Mouse (Mus musculus): ENCODE measurements around the gene Spata21. TPM values are rescaled to one million over a fixed set of nuclear protein-coding genes. Genes with fewer than 3 reads are reported as not detected.

Gene Spata21
- polyA plus RNA-seq, 1 experiment from 2014 or later, result not detected

DNA sequence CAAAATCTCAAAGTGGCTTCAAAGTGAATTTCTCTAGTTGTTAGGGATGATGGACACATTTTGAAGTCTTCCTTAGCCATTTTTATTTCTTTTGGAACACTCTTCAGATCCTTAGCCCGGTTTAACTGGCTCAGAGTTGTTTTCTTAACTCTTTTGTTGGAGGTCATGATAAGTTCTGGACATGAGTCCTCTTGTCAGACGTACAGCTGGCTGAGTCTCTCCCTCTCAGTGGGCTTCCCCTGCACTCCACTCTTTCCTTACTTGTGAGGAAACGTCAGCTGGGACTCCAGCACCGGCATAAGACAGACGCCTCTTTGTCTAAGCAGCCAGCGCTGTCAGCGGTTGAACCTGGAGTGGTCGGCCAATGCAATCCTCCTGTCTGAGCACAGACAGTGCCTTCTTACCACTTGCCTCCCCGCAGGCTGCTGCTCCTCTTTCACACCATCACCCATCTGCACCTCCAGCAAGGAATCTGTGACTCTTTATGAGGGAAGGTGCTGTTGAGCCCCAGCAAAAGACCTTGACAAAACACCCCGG lies 20.1 kb downstream of the Spata21 start:
- 43% methylated on average over 10 of the region's 10 CpGs for WGBS
- peaks cover 35% of the 10 kb centered on the region for H3K36me3 ChIP-seq
- no peak for ATAC-seq (ENCODE audit: low FRiP score)
- peak overlapping the region; percentile 23; the same call in 1 of the 2 replicates for H3K27ac ChIP-seq
- no peak overlapping the region for H3K4me3 ChIP-seq
- H3K4me1 ChIP-seq, result no peaks in the 10 kb centered on the region
- H3K27me3 ChIP-seq, result no peaks in the 10 kb centered on the region
- no peak overlapping the region for H3K9ac ChIP-seq
- H3K9me3 ChIP-seq (replicated peaks), result peaks cover 7% of the 10 kb centered on the region; the same call in 1 of the 2 replicates
- no peak overlapping the region for H3K4me2 ChIP-seq (replicated peaks)

DNA sequence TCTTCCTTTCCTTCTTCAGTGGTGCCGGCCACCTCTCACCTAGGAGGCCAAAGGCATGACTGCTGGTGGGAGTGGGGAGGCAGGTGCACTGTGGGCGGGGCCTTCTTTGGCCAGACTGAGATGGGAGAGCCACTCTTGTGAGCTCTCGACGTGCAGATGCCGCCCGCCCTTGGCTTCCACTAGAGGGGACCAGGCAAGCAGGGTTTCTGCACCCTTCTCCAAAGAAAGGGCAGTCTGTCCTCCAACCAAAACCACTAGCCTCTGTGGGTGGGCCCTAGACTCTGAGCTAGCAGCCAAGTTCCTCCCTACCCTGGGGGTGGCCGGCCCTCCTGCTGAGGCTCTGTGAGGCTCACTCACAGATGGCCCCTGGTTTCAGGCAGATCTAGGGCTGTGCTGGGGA lies 25.7 kb downstream of the Spata21 start:
- Histone ChIP-seq H3K4me2 (replicated peaks) (no peak overlapping the region), H3K9me3 (replicated peaks) (peaks cover 7% of the 10 kb centered on the region; the same call in 1 of the 2 replicates), H3K4me1 (peaks cover 9% of the 10 kb centered on the region; the same call in 1 of the 2 replicates), H3K27me3 (no peaks in the 10 kb centered on the region), H3K4me3 (no peak overlapping the region), H3K36me3 (peaks cover 79% of the 10 kb centered on the region), H3K27ac (peak overlapping the region; percentile 57; the same call in 1 of the 2 replicates), H3K9ac (no peak overlapping the region)
- ATAC-seq (ENCODE audit: low FRiP score), result no peak
- WGBS, result 77% methylated on average over 7 of the region's 7 CpGs

DNA sequence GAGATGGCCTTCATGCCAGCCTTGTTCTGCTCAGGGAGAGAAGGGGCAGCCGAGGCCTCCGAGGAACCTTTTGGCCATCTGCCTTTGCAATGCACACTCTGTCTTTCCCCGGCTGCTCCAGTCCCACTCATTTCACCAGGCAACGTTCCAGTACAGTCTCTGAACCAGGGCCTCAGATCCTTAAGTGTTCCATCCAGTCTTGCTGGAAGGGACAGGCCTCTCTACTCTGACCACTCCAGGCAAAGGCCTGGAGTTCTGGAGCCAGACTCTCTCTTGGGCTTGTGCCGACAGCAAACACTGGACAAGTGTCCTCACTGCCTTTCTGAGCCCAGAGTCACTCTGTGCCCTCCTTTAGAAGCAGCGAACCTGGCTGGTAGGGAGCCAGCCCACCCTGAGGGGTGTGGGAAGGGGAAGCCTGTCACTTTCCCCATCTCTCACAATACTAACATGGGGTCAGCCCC lies 26.4 kb downstream of the Spata21 start:
- H3K4me3 ChIP-seq, result no peak overlapping the region
- 78% methylated on average over 6 of the region's 6 CpGs for WGBS
- H3K9me3 ChIP-seq (replicated peaks), result peaks cover 7% of the 10 kb centered on the region; the same call in 1 of the 2 replicates
- no peak overlapping the region for H3K9ac ChIP-seq
- H3K27me3 ChIP-seq, result no peaks in the 10 kb centered on the region
- ATAC-seq (ENCODE audit: low FRiP score), result no peak
- H3K4me1 ChIP-seq, result peaks cover 10% of the 10 kb centered on the region
- H3K27ac ChIP-seq, result peak overlapping the region; percentile 57
- H3K36me3 ChIP-seq, result peaks cover 79% of the 10 kb centered on the region
- H3K4me2 ChIP-seq (replicated peaks), result no peak overlapping the region

DNA sequence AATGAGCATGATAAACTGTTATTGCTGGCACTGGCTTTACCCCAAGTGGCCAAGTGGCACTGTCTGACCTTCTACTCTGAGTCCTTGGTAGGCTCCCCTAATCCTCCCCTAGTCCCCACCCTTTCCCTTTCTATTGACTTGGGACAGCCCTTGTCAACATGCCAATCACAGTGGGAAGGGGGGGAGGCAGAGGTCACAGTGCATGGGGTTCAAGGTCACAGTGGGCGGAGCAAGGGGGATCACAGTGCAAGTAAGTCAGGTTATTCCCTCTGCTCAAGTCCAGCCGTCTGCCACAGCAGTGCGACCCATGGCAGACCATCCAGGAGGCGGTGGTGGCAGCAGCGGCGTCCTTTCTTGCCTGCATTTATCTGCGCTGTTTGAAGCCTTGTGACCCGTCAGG lies 27.3 kb downstream of the Spata21 start:
- Histone ChIP-seq H3K27ac (no peak overlapping the region), H3K27me3 (no peaks in the 10 kb centered on the region), H3K4me3 (no peak overlapping the region), H3K4me2 (replicated peaks) (no peak overlapping the region), H3K9ac (no peak overlapping the region), H3K9me3 (replicated peaks) (peaks cover 4% of the 10 kb centered on the region; the same call in 1 of the 2 replicates), H3K4me1 (peaks cover 16% of the 10 kb centered on the region), H3K36me3 (peaks cover 72% of the 10 kb centered on the region)
- WGBS, result 79% methylated on average over 8 of the region's 8 CpGs
- ATAC-seq (ENCODE audit: low FRiP score), result no peak

DNA sequence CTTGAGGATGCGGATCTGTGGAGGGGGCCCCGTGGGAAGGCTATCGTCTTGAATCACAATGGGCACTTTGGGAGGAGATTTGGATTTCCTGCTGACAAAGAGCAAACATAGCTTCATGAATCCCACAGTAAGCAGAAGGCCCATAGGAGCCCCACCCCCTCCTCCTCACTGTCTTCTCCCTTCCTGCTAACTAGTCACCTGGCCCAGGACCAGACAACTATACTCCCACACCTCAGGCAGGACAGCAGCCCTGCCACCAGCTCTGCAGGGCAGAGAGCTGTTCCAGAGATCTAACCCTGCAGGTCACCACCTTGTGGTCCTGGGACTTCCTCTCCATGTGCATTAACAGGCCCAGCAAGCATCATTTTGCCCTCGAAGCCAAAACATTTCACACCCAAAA lies 30.6 kb downstream of the Spata21 start:
- Histone ChIP-seq H3K36me3 (peaks cover 43% of the 10 kb centered on the region), H3K9ac (no peak overlapping the region), H3K27me3 (no peaks in the 10 kb centered on the region), H3K4me3 (no peak overlapping the region), H3K4me2 (replicated peaks) (no peak overlapping the region), H3K4me1 (peaks cover 23% of the 10 kb centered on the region), H3K9me3 (replicated peaks) (no peaks in the 10 kb centered on the region), H3K27ac (no peak overlapping the region)
- WGBS, result 71% methylated on average over 4 of the region's 4 CpGs
- ATAC-seq (ENCODE audit: low FRiP score), result no peak

DNA sequence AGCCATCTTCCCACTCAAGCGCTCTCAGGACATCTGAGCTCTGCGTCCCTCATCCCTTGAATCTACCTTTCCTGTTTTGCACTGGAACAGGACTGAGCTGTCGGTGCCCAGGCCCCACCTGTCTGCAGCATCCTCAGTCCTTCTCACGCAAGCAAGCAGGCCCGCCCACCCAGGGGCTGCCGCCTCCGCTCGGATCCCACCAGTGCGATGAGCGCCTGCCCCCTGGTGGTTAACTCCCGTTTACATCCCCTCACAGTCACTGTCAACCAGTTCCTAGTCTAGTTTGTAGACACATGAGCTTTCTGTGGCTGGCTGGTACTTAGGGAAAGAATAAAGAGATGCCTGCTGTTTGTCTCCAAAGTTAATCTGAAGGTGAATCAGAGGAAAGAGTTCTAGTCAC lies 32.6 kb downstream of the Spata21 start:
- Histone ChIP-seq H3K9ac (no peak overlapping the region), H3K27me3 (no peaks in the 10 kb centered on the region), H3K4me3 (no peak overlapping the region), H3K9me3 (replicated peaks) (no peaks in the 10 kb centered on the region), H3K27ac (no peak overlapping the region; the same call in 1 of the 2 replicates), H3K4me2 (replicated peaks) (no peak overlapping the region), H3K4me1 (peaks cover 14% of the 10 kb centered on the region), H3K36me3 (peaks cover 27% of the 10 kb centered on the region)
- peak; percentile 73 for ATAC-seq (ENCODE audit: low FRiP score)
- 26% methylated on average over 11 of the region's 11 CpGs for WGBS

DNA sequence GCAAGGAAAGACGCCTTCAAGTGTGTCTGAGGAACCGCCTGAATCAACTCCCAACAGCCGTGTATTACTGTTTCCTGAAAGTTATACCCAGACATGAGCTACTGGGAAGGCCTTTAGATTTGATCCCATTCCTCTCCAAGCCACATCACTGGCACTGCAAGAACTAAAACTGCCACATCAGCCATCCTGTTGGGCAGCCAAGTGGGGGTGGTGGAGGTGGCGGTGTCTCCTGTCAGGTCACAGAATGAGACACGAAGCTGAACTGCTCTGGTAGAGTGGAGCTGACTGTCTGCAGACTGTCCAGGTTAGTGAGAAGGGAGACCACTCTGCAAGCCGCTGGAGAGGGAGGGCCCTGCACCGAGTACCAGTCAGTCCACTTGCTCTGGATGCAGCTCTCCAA lies 34.5 kb downstream of the Spata21 start:
- Histone ChIP-seq H3K4me2 (replicated peaks) (no peak overlapping the region), H3K27ac (no peak overlapping the region), H3K36me3 (peaks cover 10% of the 10 kb centered on the region), H3K4me1 (peaks cover 14% of the 10 kb centered on the region), H3K4me3 (no peak overlapping the region), H3K27me3 (no peaks in the 10 kb centered on the region), H3K9ac (no peak overlapping the region), H3K9me3 (replicated peaks) (no peaks in the 10 kb centered on the region)
- ATAC-seq (ENCODE audit: low FRiP score), result no peak
- 82% methylated on average over 7 of the region's 7 CpGs for WGBS

DNA sequence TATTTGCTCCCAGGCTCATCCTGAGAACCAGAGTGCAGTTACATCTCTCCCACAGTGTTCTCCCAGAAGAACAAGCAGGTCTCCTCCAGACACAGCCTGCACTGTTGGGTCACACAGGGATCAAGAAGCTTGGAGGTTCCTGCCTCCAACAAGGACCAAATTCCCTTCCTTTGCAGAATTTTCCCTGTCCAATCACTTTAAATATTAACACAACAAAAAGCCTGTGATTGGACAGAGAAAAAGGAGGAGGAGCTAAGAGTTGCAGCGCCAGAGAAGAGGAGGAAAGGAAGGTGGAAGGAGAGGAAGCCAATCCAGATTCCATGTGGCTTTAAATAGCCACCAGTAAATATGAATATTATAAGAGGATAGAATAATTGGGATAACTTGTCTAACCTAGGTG lies 34.9 kb downstream of the Spata21 start:
- WGBS, result 33% methylated on average over 1 of the region's 1 CpGs

DNA sequence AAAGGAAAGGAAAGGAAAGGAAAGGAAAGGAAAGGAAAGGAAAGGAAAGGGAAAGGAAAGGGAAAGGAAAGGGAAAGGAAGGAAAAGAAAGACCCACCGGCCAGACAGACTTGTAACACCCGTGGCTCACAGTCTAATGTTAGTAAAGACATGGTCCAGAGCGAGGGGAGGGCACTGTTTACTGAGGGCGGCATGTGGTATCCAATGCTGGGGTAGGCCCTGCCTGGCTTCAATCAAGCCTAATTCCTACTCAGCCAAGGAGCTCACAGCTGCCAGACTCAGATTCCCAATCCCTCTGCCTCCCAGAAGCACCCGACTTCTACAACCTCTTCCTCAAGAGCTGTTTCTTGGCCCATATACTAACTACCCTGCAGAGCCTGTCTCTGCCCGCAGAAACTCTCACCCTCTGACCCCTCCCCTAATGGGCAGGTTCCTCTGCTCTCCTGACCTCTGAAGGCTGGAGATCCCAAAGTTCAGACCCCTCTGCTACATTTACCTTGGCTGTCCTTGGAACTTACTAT lies 41.1 kb downstream of the Spata21 start:
- Histone ChIP-seq H3K27me3 (no peaks in the 10 kb centered on the region), H3K9me3 (replicated peaks) (no peaks in the 10 kb centered on the region), H3K36me3 (0 out of 2 replicates have a peak, but pooled peaks cover 3% of the 10 kb centered on the region), H3K27ac (no peak overlapping the region), H3K4me3 (no peak overlapping the region), H3K4me2 (replicated peaks) (no peak overlapping the region), H3K4me1 (peaks cover 29% of the 10 kb centered on the region), H3K9ac (no peak overlapping the region)
- no peak for ATAC-seq (ENCODE audit: low FRiP score)
- 73% methylated on average over 6 of the region's 6 CpGs for WGBS

More for the DNA sequence above, 34.9 kb downstream of the Spata21 start:
- no peak overlapping the region for H3K9ac ChIP-seq
- H3K27ac ChIP-seq, result no peak overlapping the region
- peaks cover 8% of the 10 kb centered on the region for H3K36me3 ChIP-seq
- H3K27me3 ChIP-seq, result no peaks in the 10 kb centered on the region
- H3K4me3 ChIP-seq, result no peak overlapping the region
- peaks cover 14% of the 10 kb centered on the region for H3K4me1 ChIP-seq
- H3K4me2 ChIP-seq (replicated peaks), result no peak overlapping the region
- ATAC-seq (ENCODE audit: low FRiP score), result no peak
- no peaks in the 10 kb centered on the region for H3K9me3 ChIP-seq (replicated peaks)

DNA sequence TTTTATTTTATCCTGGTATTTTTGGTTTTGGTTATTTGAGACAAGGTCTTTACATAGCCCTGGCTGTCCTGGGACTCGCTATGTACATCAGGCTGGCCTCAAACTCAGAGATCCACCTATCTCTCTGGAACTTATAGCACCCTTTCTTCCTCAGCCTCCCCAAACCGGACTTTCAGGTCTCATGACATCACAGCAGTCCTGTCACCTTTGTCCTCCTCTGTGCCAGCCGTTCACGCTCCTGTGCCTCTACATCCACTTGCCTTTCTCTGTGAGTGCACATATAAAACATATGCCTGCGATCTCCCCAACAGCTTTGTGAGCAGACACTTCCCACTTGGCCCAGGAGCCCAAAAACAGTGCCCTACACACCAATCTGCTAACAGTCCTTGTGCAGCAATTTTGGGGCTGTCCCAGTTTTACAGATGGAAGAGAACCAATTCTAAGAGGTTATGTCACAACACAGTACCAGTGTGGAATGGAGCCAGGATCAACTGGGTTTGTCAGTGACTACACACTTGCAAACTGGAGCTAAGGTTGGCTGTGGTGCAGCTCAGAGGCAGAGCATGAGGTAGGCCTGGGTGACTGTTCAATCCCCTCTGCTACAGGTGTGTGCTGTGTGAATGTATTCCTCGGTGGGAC lies 42.7 kb downstream of the Spata21 start:
- no peak for ATAC-seq (ENCODE audit: low FRiP score)
- no peaks in the 10 kb centered on the region for H3K9me3 ChIP-seq (replicated peaks)
- 82% methylated on average over 6 of the region's 6 CpGs for WGBS
- peaks cover 43% of the 10 kb centered on the region for H3K4me1 ChIP-seq
- no peak overlapping the region for H3K4me3 ChIP-seq
- H3K27ac ChIP-seq, result peak overlapping the region; percentile 70
- H3K4me2 ChIP-seq (replicated peaks), result no peak overlapping the region
- H3K36me3 ChIP-seq, result 0 out of 2 replicates have a peak, but pooled peaks cover 3% of the 10 kb centered on the region
- no peak overlapping the region for H3K9ac ChIP-seq
- H3K27me3 ChIP-seq, result no peaks in the 10 kb centered on the region

DNA sequence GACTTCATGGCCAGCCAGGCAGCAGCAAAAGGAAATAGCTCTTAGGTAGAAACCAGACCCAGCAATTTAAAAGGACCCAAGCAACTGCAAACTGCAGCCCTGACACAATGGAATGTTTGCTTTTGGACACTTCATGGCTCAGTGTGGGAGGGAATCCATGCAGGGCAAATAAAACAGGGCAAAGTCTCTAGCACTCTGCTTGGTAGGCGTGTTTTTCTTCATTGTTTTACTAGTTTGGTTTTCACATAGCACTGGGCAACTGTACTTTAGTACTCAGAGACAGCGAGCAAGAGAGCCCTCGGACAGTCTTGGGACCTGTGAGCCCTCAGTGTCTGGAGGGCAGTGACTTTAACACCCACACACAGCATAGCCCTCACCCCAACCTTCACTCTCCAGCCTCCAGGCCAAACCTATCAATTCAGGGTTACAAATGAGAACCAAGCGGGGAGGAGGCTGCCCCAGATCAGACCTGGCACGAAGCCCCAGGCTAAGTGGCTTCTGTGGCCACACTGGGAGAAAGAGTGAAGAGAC lies 43.5 kb downstream of the Spata21 start:
- H3K4me1 ChIP-seq, result peaks cover 50% of the 10 kb centered on the region
- H3K9me3 ChIP-seq (replicated peaks), result no peaks in the 10 kb centered on the region
- H3K9ac ChIP-seq, result no peak overlapping the region
- WGBS, result 55% methylated on average over 5 of the region's 5 CpGs
- H3K27me3 ChIP-seq, result no peaks in the 10 kb centered on the region
- peak overlapping the region; percentile 70 for H3K27ac ChIP-seq
- no peak overlapping the region for H3K4me3 ChIP-seq
- ATAC-seq (ENCODE audit: low FRiP score), result no peak
- H3K36me3 ChIP-seq, result no peaks in the 10 kb centered on the region
- no peak overlapping the region for H3K4me2 ChIP-seq (replicated peaks)

DNA sequence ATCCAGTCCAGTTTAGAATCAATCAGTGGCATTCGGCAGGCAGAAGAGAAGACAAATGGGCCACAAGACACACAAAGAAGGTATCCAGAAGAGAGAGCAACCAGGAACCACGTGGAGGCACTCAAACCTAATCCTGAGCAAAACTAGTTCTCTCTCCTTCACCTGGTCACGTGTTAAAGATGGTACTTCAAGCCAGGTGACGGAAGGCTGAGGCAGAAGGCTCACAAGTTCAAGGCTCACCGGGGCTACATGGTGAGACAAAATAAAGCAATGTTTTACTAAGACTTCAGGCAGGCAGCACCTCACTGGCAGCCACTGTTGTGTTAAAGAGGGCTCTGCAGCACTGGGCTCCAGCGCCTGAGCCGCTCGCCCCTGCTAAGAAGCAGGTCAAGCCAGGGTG lies 44.1 kb downstream of the Spata21 start:
- Histone ChIP-seq H3K36me3 (no peaks in the 10 kb centered on the region), H3K4me3 (no peak overlapping the region), H3K4me1 (peaks cover 56% of the 10 kb centered on the region), H3K4me2 (replicated peaks) (no peak overlapping the region), H3K27ac (peak overlapping the region; percentile 70), H3K27me3 (no peaks in the 10 kb centered on the region), H3K9me3 (replicated peaks) (no peaks in the 10 kb centered on the region), H3K9ac (no peak overlapping the region)
- ATAC-seq (ENCODE audit: low FRiP score), result no peak
- 54% methylated on average over 8 of the region's 8 CpGs for WGBS

All from hindbrain, embryonic 12.5 days (tissue).